Mouse (Mus musculus) embryo, embryonic 9.5 days (tissue): ENCODE measurements at regions not wholly inside any gene's neighbourhood (a gene's known extent, or its start where the extent isn't known, plus 50 kb on each side); places are given as distances from the start of the nearest gene placed in this dataset.

ENCODE experiments used
- DNase-seq: peaks from one replicate; pipeline ENCODE4 v3.0.0-alpha.2; 2017; ENCODE audit errors: extremely low spot score

GRCm38 (mm10) chr11:40362530-40363185 is 332.3 kb downstream of the Mat2b start:
- DNase-seq: no peak
